Mouse (Mus musculus): Measurements from ENCODE around the gene Usp5.

DNA sequence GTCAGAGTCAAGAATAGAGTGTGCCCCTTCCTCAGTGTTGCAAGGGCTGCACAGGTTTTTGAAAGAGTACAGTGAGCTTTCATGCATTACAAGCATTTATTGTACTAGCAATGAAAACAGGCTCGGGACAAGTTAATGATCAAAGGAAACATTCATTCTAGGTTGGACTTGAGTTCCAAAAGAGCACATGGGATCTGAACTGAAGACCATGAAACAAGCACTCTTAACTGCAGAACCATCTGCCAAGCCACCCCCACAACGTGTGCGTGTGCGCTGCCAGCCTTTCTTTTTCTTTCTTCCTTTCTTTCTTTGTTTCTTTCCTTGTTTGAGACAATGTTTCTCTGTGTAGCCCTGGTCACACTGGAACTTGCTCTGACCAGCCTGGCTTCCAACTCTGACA lies 33.5 kb downstream of the Usp5 start:
- no peak for TF ChIP-seq CTCF (IDR thresholded peaks at IDR 0.05; ENCODE audit: insufficient read depth, low read length)
- TF ChIP-seq POLR2A (IDR thresholded peaks at IDR 0.05; ENCODE audit: borderline replicate concordance, extremely low read depth, low read depth, low read length): no peak

Data from lung, adult 2 months (tissue).